Mouse (Mus musculus) CH12.LX (cell line): ENCODE results near the gene Gng2. TPM values are rescaled to one million over a fixed set of nuclear protein-coding genes. Genes with fewer than 3 reads are reported as not detected.

ENCODE experiments used
- DNase-seq: peaks from one replicate; pipeline ENCODE4 v3.0.0-alpha.2; 2013; ENCODE audit errors: extremely low read depth
- H3K27ac ChIP-seq: 2 replicates; pipeline ENCODE4 v1.5.1; 2012; ENCODE audit warnings: low read depth, mild to moderate bottlenecking, control low read depth, moderate library complexity; ENCODE audit not compliant: insufficient read depth
- H3K27me3 ChIP-seq: replicated peaks from 2 replicates; pipeline ENCODE3; 2012; ENCODE audit warnings: inconsistent platforms
- H3K36me3 ChIP-seq, 2 experiments: replicated peaks in 1 of 2; 2 replicates each; pipeline versions ENCODE3 to v1.6.1; 2012; ENCODE audit warnings: inconsistent platforms in 1 of 2, low read length in 1 of 2, mild to moderate bottlenecking in 1 of 2, mixed read lengths in 1 of 2, moderate library complexity in 1 of 2; ENCODE audit not compliant: control insufficient read depth in 1 of 2, insufficient read depth in 1 of 2
- H3K4me1 ChIP-seq, 2 experiments: 2 replicates each; pipeline ENCODE4 v1.6.1; 2012; ENCODE audit warnings: inconsistent platforms in 1 of 2, moderate library complexity in 1 of 2; ENCODE audit not compliant: insufficient read depth in 2 of 2, control insufficient read depth in 1 of 2
- H3K4me2 ChIP-seq: 2 replicates; pipeline ENCODE4 v1.6.1; 2012; ENCODE audit warnings: low read depth, mild to moderate bottlenecking, control low read depth; ENCODE audit not compliant: poor library complexity, insufficient read depth, severe bottlenecking
- H3K4me3 ChIP-seq, 3 experiments: fragments of 150-350 bp in 1 of 3; sonication (generic) in 1 of 3; replicated peaks in 1 of 3; 2 replicates each; pipeline versions ENCODE3 to v1.5.1; 2011 to 2012; ENCODE audit warnings: low read depth in 2 of 3, low read length in 2 of 3, mild to moderate bottlenecking in 2 of 3, moderate library complexity in 2 of 3, control low read depth in 1 of 3, improper control_type of control experiment in 1 of 3, inconsistent platforms in 1 of 3, mixed read lengths in 1 of 3; ENCODE audit not compliant: poor library complexity in 1 of 3
- H3K79me2 ChIP-seq: replicated peaks from 2 replicates; pipeline ENCODE4 v1.6.1; 2012; ENCODE audit warnings: mild to moderate bottlenecking, moderate library complexity; ENCODE audit not compliant: control insufficient read depth, poor library complexity, insufficient read depth, severe bottlenecking; ENCODE audit errors: extremely low read depth
- H3K9ac ChIP-seq: 2 replicates; pipeline ENCODE4 v1.6.1; 2012; ENCODE audit warnings: low read depth, mild to moderate bottlenecking, control low read depth, moderate library complexity; ENCODE audit not compliant: insufficient read depth
- H3K9me3 ChIP-seq: replicated peaks from 2 replicates; pipeline ENCODE3; 2012; ENCODE audit warnings: low read length, inconsistent platforms, mixed read lengths
- BHLHE40 ChIP-seq: IDR thresholded peaks from 2 replicates; pipeline ENCODE4 v1.6.1; 2011; ENCODE audit warnings: mild to moderate bottlenecking, low read depth, low read length, improper control_type of control experiment
- CHD2 ChIP-seq: IDR thresholded peaks from 2 replicates; pipeline ENCODE4 v1.6.1; 2011; ENCODE audit warnings: low read length, improper control_type of control experiment
- CTCF ChIP-seq, 2 experiments: IDR thresholded peaks in 1 of 2; conservative IDR thresholded peaks in 1 of 2; 2 replicates each; pipeline ENCODE4 v1.5.1; 2011 to 2012; ENCODE audit warnings: low read depth in 2 of 2, low read length in 2 of 2, improper control_type of control experiment in 1 of 2, inconsistent platforms in 1 of 2, mild to moderate bottlenecking in 1 of 2, moderate library complexity in 1 of 2
- E2F4 ChIP-seq: IDR thresholded peaks from 2 replicates; pipeline ENCODE4 v1.6.1; 2011; ENCODE audit warnings: low read depth, low read length, improper control_type of control experiment; ENCODE audit not compliant: insufficient replicate concordance
- GABPA ChIP-seq: IDR thresholded peaks from 2 replicates; pipeline ENCODE4 v1.6.1; 2012; ENCODE audit warnings: low read depth, low read length, improper control_type of control experiment, inconsistent platforms; ENCODE audit not compliant: insufficient replicate concordance
- HCFC1 ChIP-seq: IDR thresholded peaks from 2 replicates; pipeline ENCODE4 v1.6.1; 2012; ENCODE audit warnings: low read depth, mild to moderate bottlenecking, inconsistent platforms, low read length, improper control_type of control experiment
- IRF4 ChIP-seq: IDR thresholded peaks from 2 replicates; pipeline ENCODE4 v1.6.1; 2014; ENCODE audit warnings: low read depth, mild to moderate bottlenecking, inconsistent platforms, low read length, improper control_type of control experiment
- JUN ChIP-seq: IDR thresholded peaks from 2 replicates; pipeline ENCODE4 v1.6.1; 2011; ENCODE audit warnings: low read depth, mild to moderate bottlenecking, low read length, improper control_type of control experiment, moderate library complexity; ENCODE audit not compliant: insufficient read depth
- KAT2A ChIP-seq: IDR thresholded peaks from 2 replicates; pipeline ENCODE4 v1.6.1; 2012; ENCODE audit warnings: low read length, improper control_type of control experiment, inconsistent platforms; ENCODE audit not compliant: insufficient replicate concordance
- MXI1 ChIP-seq: IDR thresholded peaks from 2 replicates; pipeline ENCODE4 v1.6.1; 2011; ENCODE audit warnings: mild to moderate bottlenecking, low read depth, low read length, improper control_type of control experiment
- MYC ChIP-seq: IDR thresholded peaks from 2 replicates; pipeline ENCODE4 v1.6.1; 2011; ENCODE audit warnings: low read depth, mild to moderate bottlenecking, improper control_type of control experiment, low read length
- NELFE ChIP-seq: IDR thresholded peaks from 2 replicates; pipeline ENCODE4 v1.6.1; 2011; ENCODE audit warnings: low read depth, low read length, improper control_type of control experiment
- PAX5 ChIP-seq: IDR thresholded peaks from 2 replicates; pipeline ENCODE4 v1.6.1; 2012; ENCODE audit warnings: low read length, inconsistent platforms, mixed read lengths
- POLR2A ChIP-seq: IDR thresholded peaks from 2 replicates; pipeline ENCODE4 v1.6.1; 2011; ENCODE audit warnings: low read depth, mild to moderate bottlenecking, improper control_type of control experiment, low read length
- POLR2AphosphoS2 ChIP-seq: IDR thresholded peaks from 2 replicates; pipeline ENCODE4 v1.6.1; 2011; ENCODE audit warnings: low read depth, low read length, improper control_type of control experiment
- RAD21 ChIP-seq: IDR thresholded peaks from 2 replicates; pipeline ENCODE4 v1.6.1; 2011; ENCODE audit warnings: low read depth, mild to moderate bottlenecking, low read length, improper control_type of control experiment, moderate library complexity
- RCOR1 ChIP-seq: conservative IDR thresholded peaks from 2 replicates; pipeline ENCODE4 v1.6.1; 2012; ENCODE audit warnings: low read depth, mild to moderate bottlenecking, inconsistent platforms, low read length, improper control_type of control experiment
- SMC3 ChIP-seq: IDR thresholded peaks from 2 replicates; pipeline ENCODE4 v1.6.1; 2011; ENCODE audit warnings: low read depth, low read length, improper control_type of control experiment
- TCF12 ChIP-seq: IDR thresholded peaks from 2 replicates; pipeline ENCODE4 v1.6.1; 2014; ENCODE audit warnings: low read depth, mild to moderate bottlenecking, inconsistent platforms, low read length, improper control_type of control experiment
- UBTF ChIP-seq: IDR thresholded peaks from 2 replicates; pipeline ENCODE4 v1.6.1; 2012; ENCODE audit warnings: low read depth, mild to moderate bottlenecking, inconsistent platforms, low read length, improper control_type of control experiment, moderate library complexity
- USF1 ChIP-seq: IDR thresholded peaks from 2 replicates; pipeline ENCODE4 v1.6.1; 2014; ENCODE audit warnings: low read depth, mild to moderate bottlenecking, inconsistent platforms, low read length, improper control_type of control experiment
- USF2 ChIP-seq: conservative IDR thresholded peaks from 2 replicates; pipeline ENCODE4 v1.6.1; 2011; ENCODE audit warnings: low read depth, low read length, improper control_type of control experiment
- ZKSCAN1 ChIP-seq: IDR thresholded peaks from 2 replicates; pipeline ENCODE4 v1.6.1; 2012; ENCODE audit warnings: low read depth, inconsistent platforms, low read length, improper control_type of control experiment, borderline replicate concordance
- ZMIZ1 ChIP-seq: IDR thresholded peaks from 2 replicates; pipeline ENCODE4 v1.6.1; 2012; ENCODE audit warnings: low read depth, mild to moderate bottlenecking, inconsistent platforms, low read length, improper control_type of control experiment
- dilution Hi-C: fragments of 300-500 bp; cut with MboI; formaldehyde crosslinking; loops from 2 replicates; pipeline ENCODE4 v1.14.3; 2020; ENCODE audit warnings: low sequenced_read_pairs; ENCODE audit not compliant: extremely low pct_unique_long_range_greater_than_20kb, extremely low pct_ligation_motif_present
- in situ Hi-C: fragments of 300-500 bp; cut with MboI; formaldehyde crosslinking; loops from 3 replicates; pipeline ENCODE4 v1.14.3; 2019; ENCODE audit warnings: low sequenced_read_pairs, low pct_ligation_motif_present, low pct_unique_long_range_greater_than_20kb, mixed read lengths
- polyA plus RNA-seq: library from polyadenylated mRNA; unstranded; fragments of >175 nt; gene quantifications from 2 replicates; pipeline ENCODE4 v1.2.1, GENCODE M21; 2012; ENCODE audit warnings: low read depth; ENCODE audit not compliant: insufficient read length
- total RNA-seq, 2 experiments: library from RNA; depleted of rRNA; stranded (reverse); fragments of 300-350 nt in 1 of 2; fragments of >200 nt in 1 of 2; gene quantifications; 2 replicates each; pipeline ENCODE4 v1.2.3; 2012 to 2014

The Gng2 gene
- total and polyA plus RNA-seq, 3 experiments = 52.1 to 67.7 (median 63.4) TPM

GRCm38 (mm10) chr14:19924086-19924485, 53.3 kb downstream of the Gng2 start (continued):
- no peak for TF ChIP-seq ZKSCAN1
- no peak for TF ChIP-seq ZMIZ1
- TF ChIP-seq POLR2AphosphoS2 = no peak
- no peak for TF ChIP-seq RAD21

- H3K9ac ChIP-seq = no peak overlapping the region
- no peaks in the 10 kb centered on the region for H3K9me3 ChIP-seq
- no peaks in the 10 kb centered on the region for H3K4me1 ChIP-seq
- H3K79me2 ChIP-seq = 0 out of 2 replicates have a peak, but pooled peaks cover 3% of the 10 kb centered on the region
- peaks cover 14 to 76% of the 10 kb centered on the region in 2 experiments for H3K36me3 ChIP-seq
- H3K27ac ChIP-seq = no peak overlapping the region
- no peak overlapping the region for H3K4me2 ChIP-seq
- no peak overlapping the region for H3K4me3 ChIP-seq
- TF ChIP-seq MXI1 (no peak), MYC (no peak), PAX5 (no peak), CTCF (conservative IDR thresholded peaks at IDR 0.05 in 1 of 2, IDR thresholded peaks at IDR 0.05 in 1 of 2; ENCODE audit: low read depth in 2 of 2, low read length in 2 of 2) (no peak), USF2 (no peak), USF1 (no peak), RCOR1 (no peak), UBTF (no peak), ZKSCAN1 (no peak), SMC3 (no peak), BHLHE40 (no peak), POLR2A (no peak), NELFE (no peak), JUN (no peak), E2F4 (no peak), TCF12 (no peak), CHD2 (no peak), KAT2A (no peak)
- TF ChIP-seq, all 38 proteins: peak for 0
- DNase-seq = no peak
- H3K27me3 ChIP-seq = no peaks in the 10 kb centered on the region
- in situ Hi-C loops = no loop called here
- dilution Hi-C loops = no loop called here
Observed at GRCm38 (mm10) chr14:19920254-19920691, 57.2 kb downstream of the Gng2 start.

- dilution Hi-C loops = no loop called here
Observed at GRCm38 (mm10) chr14:19919789-19920188, 57.6 kb downstream of the Gng2 start.

More at GRCm38 (mm10) chr14:19919789-19920188, 57.6 kb downstream of the Gng2 start:
- H3K9me3 ChIP-seq = no peaks in the 10 kb centered on the region
- in situ Hi-C loops = no loop called here
- TF ChIP-seq IRF4 (no peak), GABPA (no peak), HCFC1 (no peak)
- H3K4me1 ChIP-seq = no peaks in the 10 kb centered on the region
- H3K9ac ChIP-seq = no peak overlapping the region
- H3K27ac ChIP-seq = no peak overlapping the region
- H3K79me2 ChIP-seq = 0 out of 2 replicates have a peak, but pooled peaks cover 3% of the 10 kb centered on the region
- H3K27me3 ChIP-seq = no peaks in the 10 kb centered on the region
- DNase-seq = no peak
- no peak overlapping the region for H3K4me3 ChIP-seq
- peaks cover 17 to 77% of the 10 kb centered on the region in 2 experiments for H3K36me3 ChIP-seq
- H3K4me2 ChIP-seq = no peak overlapping the region
